Mouse (Mus musculus) hindbrain, embryonic 15.5 days (tissue): ENCODE results near the gene Sytl1. TPM values are rescaled to one million over a fixed set of nuclear protein-coding genes. Genes with fewer than 3 reads are reported as not detected.
A peak's percentile ranks its signal among the peaks of the same experiment; 100 is the strongest.

Experiments
- ATAC-seq: fragments of 200-750 bp; cut with Nextera tagmentation; 2 replicates; pipeline ENCODE4 v1.8.0; 2017; ENCODE audit warnings: low read depth, moderate number of reproducible peaks, moderate TSS enrichment; ENCODE audit not compliant: low FRiP score
- H3K27ac ChIP-seq: fragments of 300-500 bp; sonication (generic); replicated peaks from 2 replicates; pipeline ENCODE4 v1.5.1; 2015; ENCODE audit warnings: mild to moderate bottlenecking, inconsistent platforms
- H3K27me3 ChIP-seq: fragments of 300-500 bp; sonication (generic); 2 replicates; pipeline ENCODE4 v1.6.1; 2015; ENCODE audit warnings: control low read depth, inconsistent platforms
- H3K36me3 ChIP-seq: fragments of 300-500 bp; sonication (generic); 2 replicates; pipeline ENCODE4 v1.6.1; 2015; ENCODE audit warnings: control low read depth, inconsistent platforms
- H3K4me1 ChIP-seq: fragments of 300-500 bp; sonication (generic); replicated peaks from 2 replicates; pipeline ENCODE4 v1.6.1; 2015; ENCODE audit warnings: control low read depth, inconsistent platforms
- H3K4me2 ChIP-seq: fragments of 300-500 bp; sonication (generic); 2 replicates; pipeline ENCODE4 v1.6.1; 2015; ENCODE audit warnings: moderate library complexity, mild to moderate bottlenecking, inconsistent platforms
- H3K4me3 ChIP-seq: fragments of 300-500 bp; sonication (generic); 2 replicates; pipeline ENCODE4 v1.5.1; 2015; ENCODE audit warnings: mild to moderate bottlenecking, inconsistent platforms
- H3K9ac ChIP-seq: fragments of 300-500 bp; sonication (generic); 2 replicates; pipeline ENCODE4 v1.6.1; 2015; ENCODE audit warnings: inconsistent platforms
- H3K9me3 ChIP-seq: fragments of 300-500 bp; sonication (generic); 2 replicates; pipeline ENCODE4 v1.6.1; 2016; ENCODE audit warnings: control low read depth, inconsistent platforms
- WGBS: fragments of 180-500 bp; shearing (Covaris S2); methylation state at CpG from one replicate; pipeline ENCODE4 v1.1.7; 2015; 5-methylcytosine and 5-hydroxymethylcytosine counted together
- polyA plus RNA-seq: library from polyadenylated mRNA; unstranded; fragments of >200 nt; fragmentation: Nextera tagmentation; extraction: Ambion mirVana; gene quantifications from 2 replicates; pipeline ENCODE4 v1.2.1, GENCODE M21; 2015

Gene Sytl1
- 0.32 and 0.35 TPM in 2 replicates for polyA plus RNA-seq

DNA sequence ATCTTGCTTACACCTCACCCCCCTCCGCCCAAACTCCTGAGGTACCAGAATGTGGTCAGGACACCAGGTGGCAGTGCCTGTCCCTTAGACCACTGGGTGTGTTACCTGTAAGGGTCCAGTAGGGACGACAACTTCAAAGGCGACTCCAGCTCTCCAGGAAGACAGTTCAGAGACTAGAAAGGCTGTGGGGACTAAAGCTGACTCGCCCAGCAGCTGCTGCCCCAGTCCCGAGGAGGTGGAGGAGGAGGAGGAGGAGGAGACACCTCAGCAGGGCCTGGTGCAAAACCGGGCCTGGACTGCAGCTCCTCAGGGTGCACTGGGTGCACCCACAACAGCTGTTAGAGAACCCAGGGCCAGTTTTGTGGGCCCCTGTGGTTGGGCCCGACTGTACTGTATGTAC is at the start of gene Sytl1:
Gene Sytl1, minus strand, starts transcription at position 232 of the 400 bp plus-strand sequence.
- no peaks in the 10 kb centered on the region for H3K4me1 ChIP-seq
- WGBS, result 38% methylated on average over 7 of the region's 7 CpGs
- no peaks in the 10 kb centered on the region for H3K9me3 ChIP-seq
- no peak within 1 kb of the TSS for H3K4me2 ChIP-seq
- peaks cover 39% of the 10 kb centered on the region for H3K36me3 ChIP-seq
- H3K9ac ChIP-seq, result no peak within 1 kb of the TSS
- H3K4me3 ChIP-seq, result no peak within 1 kb of the TSS
- no peak within 1 kb of the TSS for H3K27ac ChIP-seq
- ATAC-seq, result no peak
- H3K27me3 ChIP-seq, result no peaks in the 10 kb centered on the region

DNA sequence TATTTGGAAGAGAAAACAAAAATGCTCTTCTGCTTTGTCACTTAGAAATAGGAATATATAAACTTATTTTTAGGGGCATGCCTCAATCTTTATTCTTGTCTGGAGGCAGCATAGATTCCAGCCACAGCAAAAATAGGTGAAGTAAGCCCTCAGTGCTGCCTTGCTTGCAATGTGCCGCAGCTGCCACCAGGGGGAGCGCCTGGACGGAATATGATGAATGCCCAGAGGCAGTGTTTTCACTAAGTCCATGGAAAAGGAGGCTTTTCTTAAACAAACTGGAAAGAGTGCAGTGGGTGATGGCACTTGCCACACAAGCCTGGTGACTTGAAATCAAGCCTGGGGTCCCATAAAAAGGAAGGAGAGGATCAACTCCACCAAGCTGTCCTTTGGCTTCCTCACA is 47.0 kb upstream of the Sytl1 start:
- no peaks in the 10 kb centered on the region for H3K27me3 ChIP-seq
- H3K4me3 ChIP-seq, result no peak overlapping the region
- 0% methylated on average over 3 of the region's 3 CpGs for WGBS
- H3K36me3 ChIP-seq, result peaks cover 8% of the 10 kb centered on the region; the same call in 1 of the 2 replicates
- H3K27ac ChIP-seq, result no peak overlapping the region
- no peak for ATAC-seq
- no peak overlapping the region for H3K4me2 ChIP-seq
- no peaks in the 10 kb centered on the region for H3K4me1 ChIP-seq
- H3K9me3 ChIP-seq, result no peaks in the 10 kb centered on the region
- H3K9ac ChIP-seq, result no peak overlapping the region

DNA sequence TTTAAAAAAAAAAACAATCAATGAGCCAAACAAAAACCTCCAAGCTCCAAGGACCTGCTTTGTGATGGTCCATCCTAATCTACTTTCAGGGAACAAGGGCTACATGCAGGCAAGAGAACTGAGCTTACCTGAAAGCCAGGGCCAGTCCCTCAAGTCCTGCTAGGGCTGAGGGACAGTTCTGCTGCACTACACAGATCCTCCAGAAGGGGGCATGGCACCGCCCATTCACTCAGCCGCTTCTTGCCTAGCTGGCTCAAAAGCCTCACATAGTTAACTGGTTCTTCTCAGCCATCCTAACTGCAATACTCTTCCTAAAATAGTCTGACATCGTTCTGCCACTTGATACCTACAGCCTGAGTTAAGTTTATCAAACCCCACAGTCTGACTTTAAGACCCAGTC is 44.4 kb upstream of the Sytl1 start:
- no peak for ATAC-seq
- H3K27ac ChIP-seq, result no peak overlapping the region
- no peak overlapping the region for H3K9ac ChIP-seq
- no peaks in the 10 kb centered on the region for H3K27me3 ChIP-seq
- H3K36me3 ChIP-seq, result peaks cover 22% of the 10 kb centered on the region; the same call in 1 of the 2 replicates
- H3K4me2 ChIP-seq, result no peak overlapping the region
- H3K9me3 ChIP-seq, result no peaks in the 10 kb centered on the region
- WGBS, result 44% methylated on average over 3 of the region's 3 CpGs
- H3K4me3 ChIP-seq, result no peak overlapping the region
- H3K4me1 ChIP-seq, result no peaks in the 10 kb centered on the region

DNA sequence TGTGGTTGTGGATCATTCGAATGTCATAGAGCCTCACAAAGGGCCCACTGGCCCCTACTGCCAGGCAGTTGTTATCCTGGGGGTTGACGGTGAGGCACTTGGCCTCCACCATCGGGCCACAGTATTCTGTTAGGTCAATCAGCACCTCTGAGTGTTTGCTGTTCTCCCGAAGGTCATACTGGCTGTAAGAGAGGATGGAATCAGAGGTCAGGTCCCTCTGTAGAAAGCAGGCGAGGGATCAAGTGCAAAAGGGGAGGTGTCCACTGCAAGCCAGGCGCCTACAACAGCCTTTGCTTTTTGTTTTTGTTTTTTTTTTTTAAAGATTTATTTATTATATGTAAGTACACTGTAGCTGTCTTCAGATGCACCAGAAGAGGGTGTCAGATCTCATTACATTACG is 42.9 kb upstream of the Sytl1 start:
- no peak for ATAC-seq
- Histone ChIP-seq H3K4me2 (no peak overlapping the region), H3K27ac (no peak overlapping the region), H3K4me1 (no peaks in the 10 kb centered on the region; the same call in 1 of the 2 replicates), H3K4me3 (no peak overlapping the region), H3K27me3 (no peaks in the 10 kb centered on the region), H3K9me3 (no peaks in the 10 kb centered on the region), H3K9ac (no peak overlapping the region), H3K36me3 (peaks cover 30% of the 10 kb centered on the region; the same call in 1 of the 2 replicates)
- 96% methylated on average over 7 of the region's 7 CpGs for WGBS

DNA sequence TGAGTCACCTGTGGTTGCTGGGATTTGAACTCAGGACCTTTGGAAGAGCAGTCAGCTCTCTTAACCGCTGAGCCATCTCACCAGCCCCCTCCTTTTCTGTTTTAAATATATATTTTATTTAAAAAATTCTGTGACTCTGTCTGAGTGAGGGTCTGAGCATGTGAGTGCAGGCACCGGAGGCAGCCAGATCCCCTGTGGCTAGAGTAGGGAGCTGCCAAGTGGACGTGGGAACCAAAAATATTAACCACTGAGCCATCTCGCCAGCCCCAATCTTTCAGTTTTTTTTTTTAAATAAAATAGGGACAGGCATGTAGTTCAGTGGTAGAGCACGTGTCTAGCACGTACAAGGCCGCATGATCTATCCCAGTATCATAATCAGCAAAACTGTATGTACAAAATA is 41.9 kb upstream of the Sytl1 start:
- Histone ChIP-seq H3K4me2 (no peak overlapping the region), H3K4me3 (no peak overlapping the region), H3K9ac (no peak overlapping the region), H3K27ac (no peak overlapping the region), H3K36me3 (peaks cover 30% of the 10 kb centered on the region; the same call in 1 of the 2 replicates), H3K4me1 (peaks cover 10% of the 10 kb centered on the region), H3K9me3 (no peaks in the 10 kb centered on the region), H3K27me3 (no peaks in the 10 kb centered on the region)
- WGBS, result 95% methylated on average over 7 of the region's 7 CpGs
- ATAC-seq, result no peak

DNA sequence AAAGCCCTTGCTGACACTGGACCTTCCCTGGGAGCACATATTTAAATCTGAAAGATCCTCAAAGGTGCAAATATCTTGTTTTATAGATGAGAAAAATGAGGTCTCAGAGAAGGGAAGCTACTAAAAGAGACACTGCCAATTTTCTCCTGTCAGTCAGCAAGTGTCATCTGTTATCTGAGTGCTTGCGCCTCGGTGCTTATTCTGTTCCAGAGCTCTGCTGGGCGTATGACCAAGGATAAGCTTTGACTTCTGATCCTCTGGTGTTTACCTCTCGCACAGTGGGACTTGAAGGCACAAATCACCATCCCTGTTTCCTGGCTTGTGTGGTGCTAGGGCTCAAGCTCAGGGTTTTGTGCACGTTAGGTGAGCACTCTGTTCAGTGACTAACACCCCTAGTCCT is 39.8 kb upstream of the Sytl1 start:
- ATAC-seq, result no peak
- H3K27ac ChIP-seq, result no peak overlapping the region
- H3K27me3 ChIP-seq, result no peaks in the 10 kb centered on the region
- no peak overlapping the region for H3K4me2 ChIP-seq
- peaks cover 31% of the 10 kb centered on the region for H3K4me1 ChIP-seq
- H3K9me3 ChIP-seq, result no peaks in the 10 kb centered on the region
- H3K9ac ChIP-seq, result no peak overlapping the region
- H3K4me3 ChIP-seq, result no peak overlapping the region
- peaks cover 30% of the 10 kb centered on the region; the same call in 1 of the 2 replicates for H3K36me3 ChIP-seq
- 86% methylated on average over 5 of the region's 5 CpGs for WGBS

DNA sequence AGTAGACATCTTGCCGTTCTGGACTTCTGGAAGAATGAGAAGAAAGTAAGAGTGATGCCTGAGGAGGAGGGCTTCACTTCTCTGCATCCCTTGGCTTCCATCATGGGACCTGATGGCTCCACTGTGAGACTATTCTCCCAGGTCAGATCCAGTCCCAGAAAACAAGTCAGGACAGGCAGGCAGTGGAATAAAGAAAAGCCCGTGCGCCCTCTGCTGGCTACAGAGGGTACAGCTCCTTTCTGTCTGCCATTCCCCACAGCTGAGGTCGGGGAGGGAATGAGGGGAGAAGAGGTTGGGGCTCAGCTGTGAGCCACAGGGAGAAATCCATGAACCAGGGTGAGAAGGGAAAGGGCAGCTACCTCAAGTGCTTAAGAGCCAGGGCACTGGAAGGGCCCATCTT is 38.9 kb upstream of the Sytl1 start:
- ATAC-seq, result no peak
- no peak overlapping the region for H3K9ac ChIP-seq
- H3K4me2 ChIP-seq, result no peak overlapping the region
- H3K4me1 ChIP-seq, result peaks cover 35% of the 10 kb centered on the region
- no peaks in the 10 kb centered on the region for H3K27me3 ChIP-seq
- H3K9me3 ChIP-seq, result no peaks in the 10 kb centered on the region
- H3K36me3 ChIP-seq, result peaks cover 30% of the 10 kb centered on the region; the same call in 1 of the 2 replicates
- 23% methylated on average over 4 of the region's 4 CpGs for WGBS
- no peak overlapping the region for H3K27ac ChIP-seq
- H3K4me3 ChIP-seq, result no peak overlapping the region

DNA sequence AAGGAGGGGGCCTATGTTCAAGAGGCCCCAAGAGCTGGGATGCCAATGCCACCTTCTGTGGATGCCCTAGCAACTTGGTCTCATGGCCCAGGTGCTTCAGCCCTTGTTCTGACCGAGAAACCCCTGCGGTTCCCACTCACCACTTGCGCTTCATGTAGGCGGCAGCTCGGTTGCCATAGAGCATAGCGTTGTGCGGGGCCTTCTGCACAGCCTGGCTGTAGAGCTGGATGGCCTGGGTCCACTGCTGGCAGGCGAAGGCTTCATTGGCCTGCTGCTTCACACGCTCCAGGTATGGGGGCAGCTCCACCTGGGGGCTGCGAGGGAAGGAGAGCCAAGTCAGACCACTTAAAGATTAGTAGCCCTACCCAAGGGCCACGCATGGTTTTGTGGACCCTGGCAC is 37.5 kb upstream of the Sytl1 start:
- H3K4me2 ChIP-seq, result no peak overlapping the region
- no peaks in the 10 kb centered on the region for H3K9me3 ChIP-seq
- peak overlapping the region; percentile 79 for H3K27ac ChIP-seq
- WGBS, result 71% methylated on average over 11 of the region's 11 CpGs
- no peak overlapping the region for H3K9ac ChIP-seq
- H3K4me1 ChIP-seq, result peaks cover 35% of the 10 kb centered on the region
- ATAC-seq, result no peak
- H3K36me3 ChIP-seq, result peaks cover 35% of the 10 kb centered on the region
- no peak overlapping the region for H3K4me3 ChIP-seq
- H3K27me3 ChIP-seq, result no peaks in the 10 kb centered on the region

DNA sequence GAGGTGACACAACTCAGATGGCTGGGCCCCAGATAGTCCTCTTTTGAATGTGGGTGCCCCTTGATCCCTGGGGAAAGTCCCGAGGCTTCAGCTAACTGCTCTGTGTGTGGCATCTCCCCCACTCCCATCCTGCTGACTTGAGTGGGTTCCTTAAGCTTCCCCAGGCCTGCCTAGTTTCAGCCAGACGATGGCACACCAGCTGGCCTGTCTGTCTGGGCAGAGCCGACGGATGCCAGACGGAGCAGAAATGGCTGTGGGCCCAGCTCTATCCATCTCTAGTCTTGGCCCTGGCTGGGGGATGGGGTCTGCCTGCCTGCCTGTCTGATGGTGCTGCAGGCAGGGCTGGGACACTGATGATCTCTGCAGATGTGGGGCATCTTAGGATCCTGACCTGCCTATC is 36.8 kb upstream of the Sytl1 start:
- WGBS, result 57% methylated on average over 5 of the region's 5 CpGs
- Histone ChIP-seq H3K4me1 (peaks cover 35% of the 10 kb centered on the region), H3K4me2 (no peak overlapping the region), H3K4me3 (no peak overlapping the region), H3K27me3 (no peaks in the 10 kb centered on the region), H3K9me3 (no peaks in the 10 kb centered on the region), H3K36me3 (peaks cover 34% of the 10 kb centered on the region), H3K27ac (peak overlapping the region; percentile 79), H3K9ac (no peak overlapping the region)
- peak; percentile 13; the same call in 1 of the 2 replicates for ATAC-seq

DNA sequence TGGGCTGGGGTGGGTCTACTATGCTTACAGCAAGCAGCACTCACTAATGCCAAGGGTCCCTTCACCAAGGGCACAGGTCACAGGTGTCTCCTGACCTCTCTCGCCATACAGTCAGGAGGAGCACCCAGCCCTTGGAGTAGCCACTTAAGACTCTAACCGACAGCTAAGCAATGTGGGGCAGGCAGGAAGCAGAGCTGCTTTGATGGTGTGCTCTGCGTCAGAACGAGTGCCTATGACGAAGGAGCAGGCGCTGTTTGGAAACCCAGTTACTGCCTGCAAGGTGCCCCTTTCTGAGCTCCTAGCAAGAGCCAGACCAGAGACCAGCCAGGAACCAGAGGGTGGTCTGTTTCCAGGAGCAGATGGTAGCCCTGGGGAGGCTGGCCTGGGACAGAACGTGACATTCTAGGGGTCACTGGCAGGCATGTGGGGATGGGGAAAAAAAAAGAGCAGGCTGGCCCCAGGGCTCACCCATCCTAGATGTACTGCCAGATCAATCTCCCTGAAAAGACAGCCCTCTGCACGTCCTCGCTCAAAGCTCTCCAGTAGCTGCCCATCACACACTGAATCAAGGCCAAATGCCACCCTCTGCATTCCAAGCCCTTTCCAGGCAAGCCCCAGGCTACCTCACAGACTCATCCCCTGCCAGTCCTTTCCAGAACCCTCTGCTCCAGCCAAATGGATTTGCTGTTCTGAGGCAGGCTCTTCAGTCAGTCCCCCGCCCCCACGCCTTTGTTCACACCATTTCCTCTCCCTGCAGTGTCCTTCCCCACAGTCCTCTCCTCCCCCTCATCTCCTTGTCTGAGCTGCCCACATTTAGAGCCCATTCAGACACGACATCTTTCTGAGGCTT is 35.8 kb upstream of the Sytl1 start:
- peaks cover 37% of the 10 kb centered on the region for H3K4me1 ChIP-seq
- H3K4me2 ChIP-seq, result no peak overlapping the region
- H3K9ac ChIP-seq, result no peak overlapping the region
- ATAC-seq, result peak; percentile 35
- H3K27ac ChIP-seq, result peak overlapping the region; percentile 79
- peaks cover 31% of the 10 kb centered on the region for H3K36me3 ChIP-seq
- H3K4me3 ChIP-seq, result no peak overlapping the region
- H3K9me3 ChIP-seq, result no peaks in the 10 kb centered on the region
- H3K27me3 ChIP-seq, result no peaks in the 10 kb centered on the region
- WGBS, result 27% methylated on average over 12 of the region's 12 CpGs

DNA sequence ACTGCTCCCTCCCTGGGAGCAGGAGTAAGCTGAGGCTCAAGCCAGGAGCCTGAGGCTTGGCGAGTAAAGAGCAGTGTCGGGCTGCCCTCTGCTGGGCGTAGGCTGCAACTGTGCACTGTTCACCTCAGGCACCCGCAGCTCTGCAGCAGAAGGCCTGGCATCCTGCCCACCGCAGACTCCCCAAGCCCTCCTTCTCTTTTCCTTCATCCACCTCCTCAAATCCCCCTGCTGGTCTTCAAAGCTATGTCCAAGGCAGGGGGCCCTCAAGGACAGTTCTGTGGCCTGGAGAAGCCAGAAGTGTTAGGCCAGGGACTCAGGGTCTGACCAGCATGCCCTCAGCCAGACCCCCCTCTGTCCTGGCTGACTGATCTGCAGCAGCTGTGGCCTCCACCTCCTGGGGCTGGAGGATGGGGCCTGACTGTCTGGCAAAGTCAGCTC is 34.9 kb upstream of the Sytl1 start:
- peak overlapping the region; percentile 13; the same call in 1 of the 2 replicates for H3K9ac ChIP-seq
- H3K27ac ChIP-seq, result peak overlapping the region; percentile 79
- no peak overlapping the region for H3K4me3 ChIP-seq
- ATAC-seq, result peak; percentile 83
- H3K36me3 ChIP-seq, result peaks cover 27% of the 10 kb centered on the region
- peaks cover 46% of the 10 kb centered on the region for H3K4me1 ChIP-seq
- no peak overlapping the region for H3K4me2 ChIP-seq
- H3K9me3 ChIP-seq, result no peaks in the 10 kb centered on the region
- no peaks in the 10 kb centered on the region for H3K27me3 ChIP-seq
- WGBS, result 3% methylated on average over 5 of the region's 5 CpGs

DNA sequence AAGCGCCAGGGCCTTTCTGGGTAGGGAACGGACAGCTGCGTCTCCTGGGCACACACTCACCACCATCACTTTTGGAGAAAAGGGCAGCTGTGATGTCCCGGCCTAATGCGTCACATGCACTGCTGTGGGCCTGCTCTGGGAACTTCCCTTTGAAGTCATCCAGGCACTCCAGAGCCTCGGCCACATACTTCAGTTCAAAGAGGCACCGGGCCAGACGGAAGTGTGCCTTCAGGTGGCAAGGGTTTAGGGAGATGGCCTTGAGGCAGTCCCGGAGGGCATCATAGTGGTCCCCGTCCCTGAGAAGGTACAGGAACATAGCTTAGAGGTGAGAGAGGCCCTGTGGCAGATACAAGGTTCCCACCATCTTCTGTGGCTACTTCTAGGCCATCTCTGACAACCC is 34.4 kb upstream of the Sytl1 start:
- ATAC-seq, result no peak
- no peak overlapping the region for H3K9ac ChIP-seq
- H3K36me3 ChIP-seq, result peaks cover 27% of the 10 kb centered on the region

More for the DNA sequence above, 34.4 kb upstream of the Sytl1 start:
- Histone ChIP-seq H3K4me1 (peaks cover 50% of the 10 kb centered on the region), H3K4me3 (no peak overlapping the region), H3K9me3 (no peaks in the 10 kb centered on the region), H3K27ac (peak overlapping the region; percentile 79; the same call in 1 of the 2 replicates), H3K27me3 (no peaks in the 10 kb centered on the region), H3K4me2 (no peak overlapping the region)
- 69% methylated on average over 10 of the region's 10 CpGs for WGBS
